Mouse (Mus musculus) left cerebral cortex, postnatal 25 days (tissue): ENCODE measurements around the gene Txndc2. TPM values are rescaled to one million over a fixed set of nuclear protein-coding genes. Genes with fewer than 3 reads are reported as not detected.
A peak's percentile ranks its signal among the peaks of the same experiment; 100 is the strongest.

Source experiments
- DNase-seq, 2 experiments: peaks; one replicate each; pipeline ENCODE4 v3.0.0; 2022; ENCODE audit warnings: low spot score in 2 of 2, mixed read lengths in 1 of 2
- intact Hi-C: fragments of 180-260 bp; cut with DNase I; formaldehyde crosslinking; loops from one replicate; pipeline ENCODE4 v1.15.1; 2025
- total RNA-seq, 2 experiments: library from RNA; stranded (reverse); gene quantifications; 2 replicates each; pipeline ENCODE4 v1.2.3; 2021

Txndc2 gene
- total RNA-seq, 2 experiments from 2014 or later, result not detected

GRCm38 (mm10) chr17:65615678-65616077, 26.3 kb downstream of the Txndc2 start:
- DNase-seq, result no peak
- intact Hi-C loops, result loop anchor here (2.0 kb wide), 1 partner anchor 27 kb away; the partner anchor contains the start of gene Txndc2

DNA sequence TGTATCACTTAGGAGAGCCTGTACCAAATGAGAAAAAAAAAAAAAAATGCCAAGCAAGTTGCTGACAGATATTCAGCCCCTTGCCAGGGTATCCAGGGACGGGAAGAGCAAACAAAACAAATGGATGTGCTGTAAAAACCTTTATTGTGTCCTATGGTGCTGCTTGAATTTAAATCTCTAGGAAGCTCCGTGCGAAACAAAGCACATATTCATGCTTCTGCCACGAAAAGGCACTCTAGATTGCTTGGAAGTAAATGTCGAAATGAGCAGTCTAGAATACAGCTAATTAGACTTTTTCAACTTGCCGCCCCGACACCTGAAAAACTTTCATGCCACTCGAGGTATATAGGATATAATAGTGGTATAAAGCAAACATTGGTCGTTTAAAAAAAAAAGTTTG, 27.5 kb downstream of the Txndc2 start:
- DNase-seq, result peak in 1 of 2 experiments; percentile 23
- intact Hi-C loops, result loop anchor here (2.0 to 5.0 kb wide), 3 partner anchors 28 to 168 kb away; partner anchors contain the start of genes Ppp4r1 and Txndc2

- intact Hi-C loops, result loop anchor here (2.0 to 5.0 kb wide), 3 partner anchors 29 to 169 kb away; partner anchors contain the start of genes Ppp4r1 and Txndc2
- peak; percentile 98 for DNase-seq
These were observed 28.2 kb downstream of the Txndc2 start, which contains the start of gene Vapa for GRCm38 (mm10) chr17:65613463-65614412. Gene Vapa (minus strand): TSS chr17:65613555.

- intact Hi-C loops, result loop anchor here (5.0 kb wide), 2 partner anchors 89 to 169 kb away; partner anchors contain the start of gene Ppp4r1
- no peak for DNase-seq
These were observed 28.9 kb downstream of the Txndc2 start for GRCm38 (mm10) chr17:65613142-65613462.

GRCm38 (mm10) chr17:65612391-65613141, 29.4 kb downstream of the Txndc2 start:
- intact Hi-C loops, result loop anchor here (5.0 kb wide), 2 partner anchors 90 to 170 kb away; partner anchors contain the start of gene Ppp4r1
- DNase-seq, result peak; percentile 30 to 35

DNA sequence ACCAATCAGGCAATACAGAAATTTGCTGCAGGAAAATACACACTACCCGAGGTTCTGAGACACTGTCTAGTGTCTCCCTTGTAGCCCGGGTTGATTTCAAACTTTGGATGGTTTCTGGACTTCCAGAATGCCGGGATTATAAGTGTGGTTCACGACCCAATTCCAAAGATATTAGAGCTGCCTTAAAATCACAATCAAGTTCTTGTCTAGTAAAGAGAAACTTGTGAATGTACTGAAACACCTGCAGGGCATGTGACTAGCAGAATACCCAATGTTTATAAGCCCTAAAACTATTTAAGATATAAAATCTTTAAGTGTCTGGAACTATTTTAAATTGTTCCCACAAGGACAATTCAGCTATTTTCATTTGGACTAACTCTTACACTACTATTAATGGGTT, 30.2 kb downstream of the Txndc2 start:
- DNase-seq, result no peak
- intact Hi-C loops, result loop anchor here (5.0 kb wide), 2 partner anchors 91 to 171 kb away; partner anchors contain the start of gene Ppp4r1

DNA sequence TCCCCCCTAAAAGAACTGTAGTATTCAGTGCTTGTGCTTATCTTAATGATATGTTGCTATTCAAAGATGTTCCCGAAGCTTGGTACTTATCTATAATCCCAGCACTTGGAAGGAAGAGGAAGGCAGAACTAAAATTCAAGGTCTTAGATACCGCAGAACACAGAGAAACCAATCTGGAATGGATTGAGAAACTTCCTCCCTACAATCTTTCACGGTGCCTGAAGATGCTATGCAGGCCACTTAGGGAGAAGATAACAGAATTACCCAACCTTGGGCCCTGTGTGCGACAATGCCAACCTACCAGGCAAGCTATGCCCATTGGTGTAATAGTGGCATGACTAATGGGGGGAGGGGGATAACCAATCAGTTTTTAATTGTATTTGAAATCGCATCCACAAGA, 33.2 kb downstream of the Txndc2 start:
- intact Hi-C loops, result no loop called here
- DNase-seq, result no peak

GRCm38 (mm10) chr17:65608312-65608687, 33.7 kb downstream of the Txndc2 start:
- no peak for DNase-seq
- intact Hi-C loops, result no loop called here

DNA sequence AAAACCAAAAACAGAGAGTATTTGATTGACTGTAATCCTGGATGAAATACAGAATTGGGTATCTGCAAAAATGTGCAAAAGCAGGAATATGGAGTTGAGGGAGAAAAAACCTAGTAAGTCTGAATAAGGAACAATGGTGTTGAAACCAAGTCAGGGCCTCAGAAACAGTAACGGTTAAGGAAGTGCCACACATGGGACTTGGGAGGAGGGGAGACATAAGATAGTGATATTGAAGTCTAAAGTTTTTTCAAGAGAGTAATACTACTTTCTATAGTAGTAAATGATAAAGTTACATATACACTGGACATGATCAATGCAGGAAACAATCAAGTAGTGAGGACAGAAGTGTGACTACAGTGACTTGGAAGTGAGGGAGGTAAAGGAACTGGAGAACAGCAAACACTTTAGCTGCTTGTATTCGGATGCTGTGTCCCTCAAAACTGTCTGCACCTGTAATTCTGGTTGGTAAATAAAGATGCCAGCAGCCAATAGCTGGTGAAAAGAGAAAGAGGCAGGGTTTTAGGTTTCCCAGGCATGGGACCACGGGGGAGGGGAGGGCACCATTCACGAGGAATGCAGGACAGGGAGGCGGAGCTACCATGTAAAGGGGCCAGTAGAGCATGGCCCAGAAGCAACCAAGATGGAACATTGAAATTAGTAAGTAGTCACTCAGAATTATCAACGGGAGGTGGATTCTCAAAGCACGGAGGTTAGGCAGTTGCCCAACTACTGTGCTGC, 34.2 kb downstream of the Txndc2 start:
- no peak for DNase-seq
- intact Hi-C loops, result no loop called here

- intact Hi-C loops, result no loop called here
- DNase-seq, result no peak
These were observed 36.0 kb downstream of the Txndc2 start for GRCm38 (mm10) chr17:65606014-65606413.

DNA sequence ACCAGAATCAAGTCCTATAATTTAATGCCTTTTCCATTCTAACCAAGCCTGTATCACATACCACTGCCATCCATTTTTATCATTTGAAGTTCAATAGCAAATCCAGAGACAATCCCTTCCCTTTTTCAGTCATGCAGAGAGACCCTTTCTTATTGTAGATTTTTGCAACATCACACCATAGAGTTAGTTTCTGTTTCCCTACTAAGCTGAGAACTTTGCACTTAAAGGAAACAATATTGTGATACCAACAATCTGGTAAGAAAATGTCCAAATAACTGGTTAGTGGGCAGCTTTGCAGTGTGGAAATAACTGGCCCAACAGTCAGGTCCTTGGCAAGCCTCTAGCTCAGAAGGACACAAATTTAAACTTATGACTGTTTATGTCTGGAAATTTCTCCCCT, 37.1 kb downstream of the Txndc2 start:
- intact Hi-C loops, result no loop called here
- DNase-seq, result no peak

DNA sequence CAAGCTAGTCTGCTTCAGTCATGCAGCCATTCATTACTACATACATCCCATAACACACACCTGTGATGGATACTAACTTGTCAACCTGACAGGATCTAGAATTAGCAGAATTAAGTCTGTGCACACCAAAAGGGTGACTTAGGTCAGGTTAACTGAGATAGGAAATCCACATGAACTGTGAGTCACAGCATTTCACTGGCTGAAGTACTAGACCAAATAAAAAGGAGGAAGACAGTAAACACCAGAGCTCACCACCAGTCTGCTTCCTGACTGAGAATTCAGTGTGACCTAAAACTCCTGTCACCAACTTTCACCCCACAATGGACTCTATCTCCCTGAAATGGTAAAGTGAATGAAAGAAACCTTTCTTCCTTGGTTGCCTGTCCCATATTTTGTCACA, 37.7 kb downstream of the Txndc2 start:
- no peak for DNase-seq
- intact Hi-C loops, result no loop called here

DNA sequence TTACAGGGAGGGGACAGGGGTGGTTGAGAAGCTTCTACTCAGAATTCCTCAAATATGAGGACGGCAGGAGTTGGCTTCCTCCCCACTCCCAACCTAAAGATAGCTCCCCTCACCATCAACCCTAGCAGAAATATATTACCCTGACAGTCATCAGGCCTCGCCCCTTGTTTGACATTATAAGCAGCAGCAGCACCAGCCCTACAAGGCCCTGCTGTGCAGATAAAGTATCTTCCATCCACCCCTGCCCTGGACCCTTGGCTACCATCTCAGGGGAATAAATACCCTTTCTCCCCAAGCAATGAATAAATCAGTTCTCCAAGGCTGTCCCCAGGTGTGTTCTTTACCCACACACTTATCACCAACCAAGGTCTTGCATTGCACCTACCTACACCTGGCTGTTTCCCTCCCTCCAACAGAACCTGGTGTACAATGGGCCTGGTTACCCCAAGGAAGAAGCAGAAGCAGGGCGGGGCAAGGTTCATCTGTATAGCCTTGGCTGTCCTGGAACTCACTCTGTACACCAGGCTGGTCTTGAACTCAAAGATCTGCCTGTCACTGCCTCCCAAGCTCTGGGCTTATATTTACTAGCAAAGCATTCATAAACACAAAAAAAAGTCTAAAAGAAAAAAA, 44.0 kb downstream of the Txndc2 start:
- no peak for DNase-seq
- intact Hi-C loops, result no loop called here

DNA sequence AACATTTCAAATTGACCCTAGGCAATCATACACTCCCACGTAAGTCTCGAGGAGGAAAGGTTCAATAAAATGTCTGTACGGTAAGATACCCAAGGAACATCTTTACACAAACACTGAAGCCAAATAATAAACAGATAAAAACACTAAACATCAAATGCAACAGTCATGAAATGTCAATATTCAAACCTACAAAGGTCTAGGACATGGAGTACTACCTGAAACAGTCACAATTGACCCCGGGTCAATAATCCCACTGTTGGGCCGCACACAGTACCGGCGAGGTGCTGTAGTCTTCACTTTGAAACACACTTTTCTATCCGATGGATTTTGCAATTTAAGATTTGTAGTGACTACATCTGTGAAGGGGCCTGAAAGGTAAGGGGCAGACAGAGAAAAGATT, 47.3 kb downstream of the Txndc2 start:
- DNase-seq, result no peak
- intact Hi-C loops, result no loop called here

Other genes starting within 250 kb of the Txndc2 start
- gene Tmem232, start 101.4 kb downstream of the Txndc2 start, total RNA-seq, result 1 to 10 TPM; 1.1 to 2.3 TPM
- gene Vapa, start 28.6 kb downstream of the Txndc2 start, total RNA-seq, result 100 to 1,000 TPM; 162 to 181 TPM
- gene Rab31, start 130.6 kb upstream of the Txndc2 start, total RNA-seq, result 10 to 100 TPM; 64.1 to 65.5 TPM
- gene Ppp4r1, start 140.4 kb upstream of the Txndc2 start, total RNA-seq, result 10 to 100 TPM; 41.7 to 57.5 TPM
- gene Ralbp1, start 243.6 kb upstream of the Txndc2 start, total RNA-seq, result 10 to 100 TPM; 53.1 to 57.8 TPM